Mouse (Mus musculus): Measurements from ENCODE around the gene Zfp628.

- no peak for TF ChIP-seq CTCF (IDR thresholded peaks at IDR 0.05; ENCODE audit: low read depth, low read length)
- no peak for TF ChIP-seq POLR2A (IDR thresholded peaks at IDR 0.05; ENCODE audit: extremely low read depth, insufficient read depth, low read length)
Observed at GRCm38 (mm10) chr7:4918681-4919080, 3.7 kb downstream of the Zfp628 start.
